Mouse (Mus musculus): Measurements from ENCODE around the gene Anks1b.

Gene Anks1b

GRCm38 (mm10) chr10:90852432-90852831 lies 979.1 kb downstream of the Anks1b start:
- DNase-seq (ENCODE audit: low read depth, low spot score): no peak

- DNase-seq (ENCODE audit: low read depth, low spot score): no peak
Measured at GRCm38 (mm10) chr10:90856668-90857067, 983.4 kb downstream of the Anks1b start.

- no peak for DNase-seq (ENCODE audit: low read depth, low spot score)
Measured at GRCm38 (mm10) chr10:90859665-90860523, 986.6 kb downstream of the Anks1b start.

- DNase-seq (ENCODE audit: low read depth, low spot score): peak; percentile 18
Measured at GRCm38 (mm10) chr10:90863881-90864598, 990.7 kb downstream of the Anks1b start.

DNA sequence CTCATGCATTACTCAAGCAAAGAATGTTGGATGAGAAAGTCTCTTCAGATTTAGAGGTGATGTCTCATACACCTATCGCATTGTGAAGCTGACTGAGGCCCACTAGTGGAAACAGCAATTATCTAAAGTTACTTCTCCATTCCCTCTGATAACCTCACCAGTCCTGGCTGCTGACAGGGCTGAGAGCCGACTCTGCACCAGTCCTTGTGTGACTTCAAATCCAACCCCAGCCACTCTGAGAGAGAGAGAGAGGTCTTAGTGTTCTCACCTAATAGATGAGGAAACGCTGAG lies 991.2 kb downstream of the Anks1b start:
- no peak for DNase-seq (ENCODE audit: low read depth, low spot score)

- DNase-seq (ENCODE audit: low read depth, low spot score): no peak
Measured at GRCm38 (mm10) chr10:90873204-90873603, 999.9 kb downstream of the Anks1b start.

DNA sequence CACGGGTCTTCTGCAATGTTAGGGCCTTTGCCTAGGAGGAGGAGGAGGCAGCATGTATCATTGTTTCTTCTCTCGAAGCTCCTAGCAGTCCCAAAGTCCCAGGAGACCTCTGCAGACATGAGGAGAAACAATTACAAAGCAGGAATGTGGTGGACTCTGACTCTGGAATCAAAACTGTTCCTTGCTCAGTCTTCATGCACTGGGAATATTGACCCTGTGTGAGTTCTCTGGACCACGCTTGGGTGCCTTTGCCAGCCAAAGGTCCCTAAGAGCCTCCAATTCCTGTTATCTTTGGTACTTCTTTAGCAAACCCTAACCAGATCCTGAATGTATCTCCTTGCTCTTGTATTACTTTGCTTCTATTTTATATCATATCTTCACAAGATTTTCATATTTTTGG lies 1000.9 kb downstream of the Anks1b start:
- no peak for DNase-seq (ENCODE audit: low read depth, low spot score)

DNA sequence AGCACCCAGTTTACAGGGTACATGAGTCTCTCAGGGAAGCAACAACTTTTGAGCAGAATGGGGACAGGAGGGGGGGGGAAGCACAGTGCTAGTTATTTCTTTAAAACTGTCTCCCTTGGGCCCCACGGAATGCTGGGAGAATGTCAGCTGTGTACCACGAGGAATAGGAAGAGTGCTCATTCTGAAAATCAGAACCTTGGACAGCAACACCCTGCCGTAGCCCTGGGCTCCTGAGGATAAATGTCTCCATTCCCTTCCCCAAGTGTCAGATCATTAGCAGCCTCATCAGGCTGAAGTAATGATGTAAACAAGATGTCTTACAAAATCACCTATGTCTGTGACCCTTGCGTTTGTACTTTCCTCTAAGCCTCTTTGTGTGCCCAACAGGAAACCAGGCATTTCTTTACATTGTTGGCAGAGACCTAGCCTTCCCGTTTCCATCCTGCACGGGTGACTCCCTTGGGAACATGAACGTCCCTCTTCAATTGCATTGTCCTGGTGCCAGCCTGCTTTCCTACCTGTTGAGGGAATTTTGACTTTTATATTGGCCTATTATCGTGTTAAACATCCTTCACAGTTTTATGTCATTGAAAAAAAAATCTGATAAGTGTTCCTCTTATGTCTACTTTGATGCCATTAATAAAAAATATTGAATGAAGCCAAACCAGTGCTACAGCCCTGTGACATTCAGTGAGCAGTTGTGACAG lies 1007.7 kb downstream of the Anks1b start:
- DNase-seq (ENCODE audit: low read depth, low spot score): no peak

DNA sequence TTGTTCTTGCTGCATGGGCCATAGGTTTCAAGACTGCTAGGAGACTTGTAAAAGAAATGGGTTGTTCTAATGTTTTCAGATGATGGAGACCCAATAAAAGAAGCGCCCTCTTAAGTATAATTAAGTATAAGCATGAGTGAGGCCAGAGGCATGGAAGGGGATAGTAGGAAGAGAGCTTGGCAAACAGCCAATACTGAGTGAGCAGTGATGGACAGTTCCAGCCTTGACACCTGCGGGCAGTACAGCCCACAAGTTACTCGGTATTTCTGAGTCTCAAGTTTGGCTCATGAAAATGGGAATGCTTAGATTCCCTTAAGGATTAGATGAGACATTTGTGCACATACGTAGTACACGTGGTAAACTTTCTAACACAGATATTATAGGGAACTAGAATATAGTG lies 1016.3 kb downstream of the Anks1b start:
- no peak for DNase-seq (ENCODE audit: low read depth, low spot score)

- DNase-seq (ENCODE audit: low read depth, low spot score): no peak
Measured at GRCm38 (mm10) chr10:90892728-90893127, 1019.4 kb downstream of the Anks1b start.

DNA sequence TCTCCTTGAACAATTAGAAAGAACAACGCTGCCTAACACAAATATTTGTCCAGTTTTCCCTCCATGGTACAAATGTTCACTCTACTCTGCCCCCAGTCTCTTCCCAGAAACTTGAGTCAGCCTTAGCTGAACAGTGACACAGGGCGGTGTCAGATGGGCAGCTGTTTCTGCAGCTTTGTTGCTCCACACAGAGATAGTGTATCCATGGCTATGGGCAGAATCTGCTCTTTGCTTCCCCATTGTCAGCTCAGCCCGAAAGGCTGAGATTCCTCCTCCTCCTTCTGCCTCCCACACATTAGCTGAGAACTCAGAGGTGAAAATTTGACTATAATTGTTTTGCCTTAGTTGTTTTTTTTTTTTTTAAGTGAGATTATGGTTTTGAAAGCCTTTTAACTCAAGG lies 1024.6 kb downstream of the Anks1b start:
- no peak for DNase-seq (ENCODE audit: low read depth, low spot score)

DNA sequence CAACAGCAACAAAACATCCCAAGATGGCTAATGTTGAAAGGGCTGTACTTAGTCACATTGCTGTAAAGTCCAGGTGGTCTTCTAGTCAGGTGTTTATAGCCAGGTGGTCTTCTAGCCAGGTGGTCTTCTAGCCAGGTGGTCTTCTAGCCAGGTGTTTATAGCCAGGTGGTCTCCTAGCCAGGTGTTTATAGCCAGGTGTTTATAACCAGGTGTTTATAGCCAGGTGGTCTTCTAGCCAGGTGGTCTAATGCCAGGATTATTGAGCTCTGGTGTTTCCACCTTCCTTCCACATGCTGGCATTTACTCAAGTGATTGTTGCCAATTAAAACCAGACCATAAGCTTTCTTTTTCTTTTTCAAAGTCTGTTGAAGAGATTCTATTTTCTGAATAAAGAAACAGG lies 1030.9 kb downstream of the Anks1b start:
- DNase-seq (ENCODE audit: low read depth, low spot score): no peak

GRCm38 (mm10) chr10:90907381-90907780 lies 1034.1 kb downstream of the Anks1b start:
- no peak for DNase-seq (ENCODE audit: low read depth, low spot score)

GRCm38 (mm10) chr10:90923476-90923875 lies 1050.2 kb downstream of the Anks1b start:
- DNase-seq (ENCODE audit: low read depth, low spot score): no peak

- no peak for DNase-seq (ENCODE audit: low read depth, low spot score)
Measured at GRCm38 (mm10) chr10:90933088-90933487, 1059.8 kb downstream of the Anks1b start.

DNA sequence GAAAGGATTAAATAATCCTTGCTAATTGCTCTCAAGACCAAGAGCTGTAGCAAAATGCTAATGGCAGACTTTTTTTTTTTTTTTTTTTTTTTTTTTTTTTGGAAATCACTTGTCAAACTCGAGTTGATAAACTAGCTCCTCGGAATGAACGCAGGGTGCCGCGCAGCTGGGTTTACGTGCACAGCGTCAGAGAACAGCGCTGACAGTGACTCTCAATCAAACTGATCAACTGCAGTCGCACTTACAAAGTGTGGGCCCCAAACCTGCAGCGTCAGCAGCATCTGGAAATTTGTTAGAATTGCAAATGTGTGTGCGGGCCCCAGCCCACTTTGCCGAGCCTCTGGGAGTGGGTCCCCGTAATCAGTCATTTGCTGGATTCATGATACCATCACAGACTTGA lies 1061.4 kb downstream of the Anks1b start:
- no peak for DNase-seq (ENCODE audit: low read depth, low spot score)

GRCm38 (mm10) chr10:90937721-90938460 lies 1064.6 kb downstream of the Anks1b start:
- DNase-seq (ENCODE audit: low read depth, low spot score): no peak

DNA sequence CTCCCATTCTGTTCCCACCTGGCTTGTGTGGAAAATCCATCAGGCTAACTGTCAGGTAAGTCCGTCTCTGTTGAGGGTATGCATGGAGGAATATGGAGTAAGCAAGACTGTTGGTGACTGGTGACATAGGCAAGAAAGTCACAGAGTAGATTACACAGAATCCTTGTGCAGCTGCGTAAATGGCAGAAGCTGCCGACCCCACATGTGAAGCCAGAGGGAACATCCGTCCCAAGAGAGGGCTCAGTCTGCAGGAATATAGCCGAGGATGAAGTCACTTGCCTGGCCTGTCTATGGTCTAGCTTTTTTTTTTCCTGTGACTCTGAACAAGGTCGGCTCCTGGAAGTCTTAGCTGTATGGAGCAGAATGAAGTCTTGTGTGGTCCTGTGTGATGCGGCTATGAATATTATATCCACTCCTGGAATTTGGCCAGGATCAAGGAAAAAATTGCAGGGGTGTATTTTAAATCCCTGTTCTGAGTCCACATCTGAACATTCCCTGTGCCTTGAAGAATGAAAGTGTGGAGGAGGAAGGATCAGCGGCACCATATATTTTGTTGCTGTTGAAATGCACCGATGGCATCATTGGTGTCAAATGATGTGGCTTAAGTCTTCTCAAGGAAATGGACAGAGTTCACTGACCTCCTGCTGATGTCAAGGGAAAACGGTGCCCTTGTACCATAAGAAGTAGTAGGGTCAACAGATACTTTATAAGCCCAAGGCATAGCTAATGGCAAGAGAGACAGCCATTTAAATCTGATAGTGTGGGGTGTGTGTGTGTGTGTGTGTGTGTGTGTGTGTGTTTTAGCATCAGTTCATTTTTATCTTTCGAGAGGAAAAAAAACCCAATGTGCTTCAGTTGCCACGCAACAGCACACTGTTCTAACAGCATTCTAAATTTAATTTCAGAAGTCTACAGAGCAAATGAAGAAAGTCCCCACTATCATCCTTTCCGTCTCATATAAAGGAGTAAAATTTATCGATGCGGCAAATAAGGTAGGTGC lies 1067.5 kb downstream of the Anks1b start:
- no peak for DNase-seq (ENCODE audit: low read depth, low spot score)

GRCm38 (mm10) chr10:90942001-90942700 lies 1068.8 kb downstream of the Anks1b start:
- no peak for DNase-seq (ENCODE audit: low read depth, low spot score)

- no peak for DNase-seq (ENCODE audit: low read depth, low spot score)
Measured at GRCm38 (mm10) chr10:90947043-90947442, 1073.7 kb downstream of the Anks1b start.
